31 mouse cellular contexts compared by ENCODE assay signal in genomic region chr1:100973713-100974112, GRCm38 (mm10).
"Had no signal": no experiment of that assay in that cellular context is flagged by ENCODE, and none has a peak within 500 bp of the region (broad histone marks: within the 10 kb centered on the region; RNA-seq: fewer than 3 reads in every experiment).

No protein-coding gene starts in this region.

- H3K27ac ChIP-seq: heart, embryonic 10.5 days; heart, embryonic 13.5 days; heart, embryonic 15.5 days; hindbrain, embryonic 10.5 days; hindbrain, embryonic 12.5 days; hindbrain, embryonic 13.5 days; hindbrain, embryonic 14.5 days; hindbrain, embryonic 15.5 days; hindbrain, postnatal 0 days; intestine, embryonic 15.5 days; kidney, embryonic 15.5 days; kidney, postnatal 0 days; layer of hippocampus, adult 2 months; left cerebral cortex, adult 2 months had no signal

- H3K4me1 ChIP-seq: heart, embryonic 10.5 days; heart, embryonic 12.5 days; heart, embryonic 13.5 days; heart, embryonic 15.5 days; hindbrain, embryonic 10.5 days; hindbrain, embryonic 12.5 days; hindbrain, embryonic 13.5 days; hindbrain, embryonic 15.5 days; intestine, embryonic 15.5 days; kidney, embryonic 15.5 days had no signal

- H3K36me3 ChIP-seq: heart, embryonic 10.5 days; heart, embryonic 12.5 days; heart, embryonic 13.5 days; heart, embryonic 15.5 days; hindbrain, embryonic 10.5 days; hindbrain, embryonic 12.5 days; hindbrain, embryonic 13.5 days; hindbrain, embryonic 15.5 days; intestine, embryonic 15.5 days; kidney, embryonic 15.5 days had no signal

- H3K9me3 ChIP-seq: heart, embryonic 10.5 days; heart, embryonic 12.5 days; heart, embryonic 13.5 days; heart, embryonic 15.5 days; hindbrain, embryonic 10.5 days; hindbrain, embryonic 12.5 days; hindbrain, embryonic 13.5 days; hindbrain, embryonic 15.5 days; intestine, embryonic 15.5 days; kidney, embryonic 15.5 days had no signal

- H3K27me3 ChIP-seq: heart, embryonic 12.5 days; heart, embryonic 13.5 days; heart, embryonic 15.5 days; hindbrain, embryonic 12.5 days; hindbrain, embryonic 13.5 days; hindbrain, embryonic 15.5 days; intestine, embryonic 15.5 days; kidney, embryonic 15.5 days had no signal

- H3K9ac ChIP-seq: heart, embryonic 12.5 days; heart, embryonic 13.5 days; heart, embryonic 15.5 days; hindbrain, embryonic 12.5 days; hindbrain, embryonic 13.5 days; hindbrain, embryonic 14.5 days; hindbrain, embryonic 15.5 days; intestine, embryonic 15.5 days; kidney, embryonic 15.5 days had no signal

- DNase-seq: heart, postnatal 10 days; heart, postnatal 14 days; heart, postnatal 36 days; heart, postnatal 4 days; kidney, adult 11 months; kidney, adult 18-20 months; kidney, adult 2 months; kidney, adult 8-10 months; kidney, adult 9 months; kidney, postnatal 10 days; kidney, postnatal 14 days; kidney, postnatal 25 days; kidney, postnatal 36 days; kidney, postnatal 4 days; layer of hippocampus, adult 9-11 months; layer of hippocampus, postnatal 36 days had no signal

- H3K4me3 ChIP-seq: heart, embryonic 10.5 days; heart, embryonic 12.5 days; heart, embryonic 13.5 days; heart, embryonic 15.5 days; hindbrain, embryonic 10.5 days; hindbrain, embryonic 12.5 days; hindbrain, embryonic 13.5 days; hindbrain, embryonic 15.5 days; intestine, embryonic 15.5 days; kidney, embryonic 15.5 days; layer of hippocampus, adult 2 months; left cerebral cortex, adult 2 months had no signal
